Mouse (Mus musculus) thymus, adult 2 months (tissue): ENCODE measurements around the gene Fam173a.

Source experiments
- CTCF ChIP-seq: fragments of 200-500 bp; IDR thresholded peaks from 2 replicates; pipeline ENCODE4 v1.5.1; 2012; ENCODE audit warnings: mild to moderate bottlenecking, control low read depth, low read length, moderate library complexity, borderline replicate concordance; ENCODE audit not compliant: control insufficient read depth, poor library complexity, insufficient read depth; ENCODE audit errors: extremely low read depth
- POLR2A ChIP-seq: fragments of 200-500 bp; IDR thresholded peaks from 2 replicates; pipeline ENCODE4 v1.6.1; 2012; ENCODE audit warnings: mild to moderate bottlenecking, low read length, control low read depth, moderate library complexity; ENCODE audit not compliant: control insufficient read depth, poor library complexity, insufficient read depth; ENCODE audit errors: extremely low read depth

DNA sequence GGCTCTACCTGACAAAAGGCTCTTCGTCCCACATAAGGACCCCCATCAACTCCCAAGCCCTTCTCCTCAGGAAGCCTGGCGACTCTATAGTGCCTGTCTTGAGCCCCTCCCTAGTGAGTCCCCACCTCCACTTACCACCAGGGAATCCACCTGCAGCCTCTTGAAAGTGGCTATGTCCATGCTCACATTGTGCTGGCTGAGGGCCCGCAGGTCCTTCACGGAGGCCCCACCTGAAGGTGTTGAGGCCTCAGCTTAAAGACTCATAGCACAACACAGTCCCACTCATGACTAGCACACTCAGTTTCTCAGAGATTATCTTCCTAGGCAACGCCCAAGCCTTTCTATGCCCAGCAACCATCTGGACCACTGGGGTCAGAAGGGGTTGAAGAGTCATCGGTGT lies 43.4 kb downstream of the Fam173a start:
- TF ChIP-seq POLR2A (no peak), CTCF (no peak)
